Mouse (Mus musculus) limb, embryonic 14.5 days (tissue): Measurements from ENCODE around the gene Apol10b. TPM values are rescaled to one million over a fixed set of nuclear protein-coding genes. Genes with fewer than 3 reads are reported as not detected.
"Not testable (repeated sequence)": the region's sequence is repeated elsewhere in the genome, so short reads cannot be mapped to it uniquely, and the experiment has no call there.

ENCODE experiments used
- ATAC-seq: fragments of 200-750 bp; cut with Nextera tagmentation; 2 replicates; pipeline ENCODE4 v1.8.0; 2017; ENCODE audit warnings: low read depth, moderate number of reproducible peaks, moderate TSS enrichment; ENCODE audit not compliant: low FRiP score
- DNase-seq: peaks from one replicate; pipeline ENCODE4 v3.0.0-alpha.2; 2015; ENCODE audit warnings: low spot score
- H3K27ac ChIP-seq: fragments of 300-500 bp; sonication (generic); replicated peaks from 2 replicates; pipeline ENCODE4 v1.5.1; 2014; ENCODE audit warnings: low read depth, mild to moderate bottlenecking, low read length, moderate library complexity, mixed read lengths
- H3K27me3 ChIP-seq: fragments of 300-500 bp; sonication (generic); 2 replicates; pipeline ENCODE4 v1.6.1; 2014; ENCODE audit warnings: low read length, mixed read lengths; ENCODE audit not compliant: control insufficient read depth, insufficient read depth
- H3K36me3 ChIP-seq: fragments of 300-500 bp; sonication (generic); 2 replicates; pipeline ENCODE4 v1.6.1; 2014; ENCODE audit warnings: mild to moderate bottlenecking, low read length, moderate library complexity, mixed read lengths; ENCODE audit not compliant: control insufficient read depth, insufficient read depth
- H3K4me1 ChIP-seq: fragments of 300-500 bp; sonication (generic); 2 replicates; pipeline ENCODE4 v1.6.1; 2014; ENCODE audit warnings: antibody characterized with exemption, low read length, mixed read lengths; ENCODE audit not compliant: control insufficient read depth, insufficient read depth
- H3K4me2 ChIP-seq: fragments of 300-500 bp; sonication (generic); replicated peaks from 2 replicates; pipeline ENCODE4 v1.6.1; 2014; ENCODE audit warnings: low read depth, mild to moderate bottlenecking, low read length, moderate library complexity; ENCODE audit not compliant: severe bottlenecking
- H3K4me3 ChIP-seq: fragments of 300-500 bp; sonication (generic); replicated peaks from 2 replicates; pipeline ENCODE4 v1.5.1; 2014; ENCODE audit warnings: low read length
- H3K9ac ChIP-seq: fragments of 300-500 bp; sonication (generic); 2 replicates; pipeline ENCODE4 v1.6.1; 2014; ENCODE audit warnings: mild to moderate bottlenecking, low read depth, low read length, moderate library complexity; ENCODE audit not compliant: severe bottlenecking
- H3K9me3 ChIP-seq: fragments of 300-500 bp; sonication (generic); 2 replicates; pipeline ENCODE4 v1.6.1; 2016; ENCODE audit warnings: low read length; ENCODE audit not compliant: control insufficient read depth
- POLR2A ChIP-seq: fragments of 200-500 bp; IDR thresholded peaks from 2 replicates; pipeline ENCODE4 v1.8.0; 2012; ENCODE audit warnings: inconsistent platforms, mild to moderate bottlenecking, moderate library complexity, borderline replicate concordance; ENCODE audit not compliant: insufficient read depth, insufficient read length; ENCODE audit errors: extremely low read depth
- WGBS: fragments of 180-500 bp; shearing (Covaris S2); extraction: QIAGEN DNeasy Blood & Tissue Kit; methylation state at CpG from one replicate; pipeline ENCODE4 v1.1.7; 2014; 5-methylcytosine and 5-hydroxymethylcytosine counted together
- polyA plus RNA-seq, 2 experiments: library from polyadenylated mRNA; depleted of rRNA in 1 of 2; stranded (reverse) in 1 of 2; unstranded in 1 of 2; fragments of >200 nt; fragmentation: Nextera tagmentation in 1 of 2; extraction: Ambion mirVana in 1 of 2; gene quantifications; 2 replicates each; pipeline versions ENCODE4 v1.2.1 to v1.2.3; 2012 to 2014

Gene Apol10b
- polyA plus RNA-seq, 2 experiments = 0.12 to 0.16 TPM

DNA sequence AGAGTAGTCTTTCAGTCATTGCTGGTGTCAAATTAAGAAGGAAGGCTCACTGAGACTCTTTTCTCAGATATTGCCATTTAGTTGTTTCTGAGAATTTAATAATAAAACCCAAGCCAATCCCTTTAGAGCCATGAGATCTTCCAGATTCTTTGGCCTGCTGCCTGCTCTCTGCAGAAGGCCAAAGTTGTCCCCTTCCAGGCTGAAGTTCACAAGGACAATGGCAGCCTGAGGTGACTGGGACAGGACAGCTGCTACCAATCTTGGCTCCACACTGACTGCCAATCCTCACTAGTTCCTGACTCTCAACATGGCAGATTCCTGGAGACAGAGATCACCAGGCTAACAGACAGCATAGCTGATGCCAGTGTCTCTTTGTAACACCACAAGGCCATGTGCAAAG lies 8.9 kb downstream of the Apol10b start:
- TF ChIP-seq POLR2A = no peak
- Histone ChIP-seq H3K9me3 (peaks cover 4% of the 10 kb centered on the region; the same call in 1 of the 2 replicates), H3K4me3 (no peak overlapping the region), H3K9ac (no peak overlapping the region), H3K27me3 (no peaks in the 10 kb centered on the region), H3K36me3 (no peaks in the 10 kb centered on the region), H3K4me1 (no peaks in the 10 kb centered on the region), H3K27ac (no peak overlapping the region), H3K4me2 (no peak overlapping the region)
- ATAC-seq = no peak
- DNase-seq = no peak

DNA sequence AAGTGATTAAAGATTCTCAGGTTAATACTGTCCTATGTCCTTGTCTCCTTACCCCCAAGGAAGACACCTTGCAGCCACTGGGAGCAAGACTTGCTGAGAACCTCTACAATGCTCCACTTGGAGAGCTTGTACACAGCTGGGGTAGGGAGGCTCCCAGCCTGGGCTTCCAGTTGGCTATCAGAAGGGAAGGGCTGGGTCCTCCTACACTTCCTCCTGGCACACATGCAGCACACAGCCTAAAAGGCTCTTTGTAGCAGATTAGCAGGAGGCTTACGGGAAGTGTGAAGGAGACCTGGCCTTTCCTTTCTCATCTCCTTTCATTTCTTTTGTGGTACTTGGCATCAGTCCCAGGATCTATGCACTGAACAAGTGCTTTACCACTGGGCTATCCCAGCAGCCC lies 14.2 kb downstream of the Apol10b start:
- no peak for ATAC-seq
- H3K9ac ChIP-seq = no peak overlapping the region
- no peak overlapping the region for H3K27ac ChIP-seq
- H3K4me2 ChIP-seq = no peak overlapping the region
- no peaks in the 10 kb centered on the region for H3K4me1 ChIP-seq
- no peak for TF ChIP-seq POLR2A
- H3K36me3 ChIP-seq = no peaks in the 10 kb centered on the region
- H3K9me3 ChIP-seq = peaks cover 4% of the 10 kb centered on the region; the same call in 1 of the 2 replicates
- no peak overlapping the region for H3K4me3 ChIP-seq
- no peaks in the 10 kb centered on the region for H3K27me3 ChIP-seq
- no peak for DNase-seq
- WGBS = 62% methylated on average over 1 of the region's 1 CpGs

DNA sequence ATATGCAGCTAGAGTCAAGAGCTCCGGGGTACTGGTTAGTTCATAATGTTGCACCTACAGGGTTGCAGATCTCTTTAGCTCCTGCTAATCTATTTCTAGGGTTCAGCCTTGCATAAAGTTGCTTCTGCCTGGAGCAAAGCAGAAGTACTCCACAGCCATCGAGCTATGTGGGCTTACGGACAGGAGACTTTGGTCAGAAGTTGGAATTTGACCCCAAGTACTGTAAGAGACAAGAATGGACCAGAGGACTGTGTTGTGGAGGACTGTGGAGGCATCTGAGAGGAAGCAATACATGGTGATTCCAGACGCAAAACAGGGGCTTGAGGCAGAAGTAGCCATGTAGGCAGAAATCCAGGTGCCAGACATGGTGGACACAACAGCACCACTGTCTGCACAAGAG lies 16.6 kb downstream of the Apol10b start:
- Histone ChIP-seq H3K27ac (no peak overlapping the region), H3K36me3 (no peaks in the 10 kb centered on the region), H3K9ac (no peak overlapping the region), H3K4me1 (no peaks in the 10 kb centered on the region), H3K4me3 (no peak overlapping the region), H3K9me3 (peaks cover 4% of the 10 kb centered on the region; the same call in 1 of the 2 replicates), H3K4me2 (no peak overlapping the region), H3K27me3 (no peaks in the 10 kb centered on the region)
- ATAC-seq (no peak), DNase-seq (no peak)
- 89% methylated on average over 4 of the region's 4 CpGs for WGBS
- no peak for TF ChIP-seq POLR2A

DNA sequence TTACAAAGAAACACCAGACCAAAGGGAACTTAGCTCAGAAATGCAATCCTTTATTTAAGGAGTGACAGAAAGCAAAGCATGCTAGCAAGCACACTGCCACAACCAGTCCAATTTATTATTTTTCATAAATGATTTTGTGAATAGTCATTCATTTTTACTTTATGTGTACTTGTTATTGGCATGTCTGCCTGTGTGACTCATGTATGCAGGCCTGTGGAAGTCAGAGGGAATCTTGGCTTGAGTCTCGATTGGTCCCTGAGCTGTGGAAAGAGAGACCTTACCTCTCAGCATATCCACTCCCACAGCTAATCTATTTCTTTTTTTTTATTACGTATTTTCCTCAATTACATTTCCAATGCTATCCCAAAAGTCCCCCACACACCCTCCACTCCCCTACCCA lies 17.1 kb downstream of the Apol10b start:
- Histone ChIP-seq H3K27ac (no peak overlapping the region), H3K9ac (no peak overlapping the region), H3K4me2 (no peak overlapping the region), H3K36me3 (no peaks in the 10 kb centered on the region), H3K4me1 (no peaks in the 10 kb centered on the region), H3K9me3 (peaks cover 2% of the 10 kb centered on the region; the same call in 1 of the 2 replicates), H3K27me3 (no peaks in the 10 kb centered on the region), H3K4me3 (no peak overlapping the region)
- ATAC-seq (no peak), DNase-seq (no peak)
- WGBS = 93% methylated on average over 2 of the region's 2 CpGs
- no peak for TF ChIP-seq POLR2A

GRCm38 (mm10) chr15:77563219-77563618 lies 32.7 kb downstream of the Apol10b start:
- Histone ChIP-seq H3K27ac (no peak overlapping the region), H3K4me1 (no peaks in the 10 kb centered on the region), H3K4me2 (no peak overlapping the region), H3K27me3 (no peaks in the 10 kb centered on the region), H3K4me3 (no peak overlapping the region), H3K9ac (no peak overlapping the region), H3K9me3 (no peaks in the 10 kb centered on the region), H3K36me3 (no peaks in the 10 kb centered on the region)
- ATAC-seq = no peak
- DNase-seq = no peak
- no peak for TF ChIP-seq POLR2A

GRCm38 (mm10) chr15:77561792-77562191 lies 34.1 kb downstream of the Apol10b start, which contains the start of gene 1700025B11Rik:
TSS of gene 1700025B11Rik (minus strand) at chr15:77561892.
- Histone ChIP-seq H3K36me3 (no peaks in the 10 kb centered on the region), H3K4me3 (no peak within 1 kb of the TSS), H3K4me1 (no peaks in the 10 kb centered on the region), H3K9me3 (no peaks in the 10 kb centered on the region), H3K27ac (no peak within 1 kb of the TSS), H3K9ac (no peak within 1 kb of the TSS), H3K4me2 (no peak within 1 kb of the TSS), H3K27me3 (no peaks in the 10 kb centered on the region)
- no peak for TF ChIP-seq POLR2A
- DNase-seq (no peak), ATAC-seq (no peak)

GRCm38 (mm10) chr15:77539221-77539620 lies 56.7 kb downstream of the Apol10b start:
- 57% methylated on average over 1 of the region's 1 CpGs for WGBS
- not testable (repeated sequence) for H3K4me1 ChIP-seq, H3K27me3 ChIP-seq, H3K36me3 ChIP-seq, DNase-seq, H3K9ac ChIP-seq, H3K4me2 ChIP-seq, H3K9me3 ChIP-seq, H3K27ac ChIP-seq, ATAC-seq, H3K4me3 ChIP-seq
